Mouse (Mus musculus) liver, embryonic 14.5 days (tissue): ENCODE measurements around the gene Acsm2.

Experiments
- CTCF ChIP-seq: IDR thresholded peaks from 2 replicates; pipeline ENCODE4 v1.5.1; 2016; ENCODE audit warnings: antibody characterized with exemption, low read depth, control low read depth
- EP300 ChIP-seq: IDR thresholded peaks from 2 replicates; pipeline ENCODE4 v1.6.1; 2016; ENCODE audit warnings: antibody characterized with exemption, low read depth

DNA sequence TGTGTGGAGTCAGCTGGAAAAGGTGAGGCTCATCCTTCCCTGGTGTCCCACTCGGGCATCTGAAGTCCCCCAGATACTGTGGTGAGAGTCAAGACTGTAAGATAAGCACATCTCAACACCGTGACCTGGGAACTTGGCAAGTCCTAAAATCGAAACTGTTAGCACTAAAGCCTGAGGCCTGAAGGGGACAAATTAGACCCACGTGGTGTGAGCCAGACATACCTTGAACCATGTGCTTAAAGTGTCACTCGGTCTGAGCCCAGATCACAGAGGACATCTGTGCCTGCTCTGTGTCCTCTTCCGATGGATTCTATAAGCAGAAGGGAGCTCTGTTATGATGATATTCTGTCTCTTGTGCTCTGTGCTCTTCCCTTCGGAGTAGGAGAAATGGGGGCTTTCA is 25.5 kb upstream of the Acsm2 start:
- TF ChIP-seq CTCF = no peak
- no peak for TF ChIP-seq EP300
